Mouse (Mus musculus): ENCODE measurements around the gene Cacna1i.

The Cacna1i gene

GRCm38 (mm10) chr15:80327743-80328540 is 40.9 kb downstream of the Cacna1i start:
- DNase-seq (ENCODE audit: extremely low spot score, low spot score): no peak

DNA sequence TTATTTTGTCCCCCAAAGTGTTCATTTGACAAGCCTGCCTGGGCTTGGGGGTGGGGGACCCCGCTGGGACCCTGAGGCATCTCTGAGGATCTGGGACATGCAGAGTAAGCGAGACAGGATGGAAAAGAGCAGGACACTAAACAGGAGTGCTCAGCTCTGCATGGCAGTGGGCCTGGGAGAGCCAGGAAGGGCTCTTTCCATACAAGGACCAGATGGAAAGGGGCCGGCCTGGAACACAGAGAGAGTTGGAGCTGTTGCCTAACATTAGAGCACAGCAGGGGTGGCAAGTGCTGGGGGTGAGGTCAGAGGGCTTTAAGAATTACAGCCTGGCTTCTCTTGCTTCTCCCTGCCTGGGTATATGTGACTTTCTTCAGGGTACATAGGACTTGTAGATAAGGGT is 43.2 kb downstream of the Cacna1i start:
- DNase-seq (ENCODE audit: extremely low spot score, low spot score): no peak

GRCm38 (mm10) chr15:80334766-80335165 is 47.7 kb downstream of the Cacna1i start:
- DNase-seq (ENCODE audit: extremely low spot score, low spot score): no peak

- DNase-seq (ENCODE audit: extremely low spot score, low spot score): no peak
Measured at GRCm38 (mm10) chr15:80335196-80335595, 48.2 kb downstream of the Cacna1i start.

DNA sequence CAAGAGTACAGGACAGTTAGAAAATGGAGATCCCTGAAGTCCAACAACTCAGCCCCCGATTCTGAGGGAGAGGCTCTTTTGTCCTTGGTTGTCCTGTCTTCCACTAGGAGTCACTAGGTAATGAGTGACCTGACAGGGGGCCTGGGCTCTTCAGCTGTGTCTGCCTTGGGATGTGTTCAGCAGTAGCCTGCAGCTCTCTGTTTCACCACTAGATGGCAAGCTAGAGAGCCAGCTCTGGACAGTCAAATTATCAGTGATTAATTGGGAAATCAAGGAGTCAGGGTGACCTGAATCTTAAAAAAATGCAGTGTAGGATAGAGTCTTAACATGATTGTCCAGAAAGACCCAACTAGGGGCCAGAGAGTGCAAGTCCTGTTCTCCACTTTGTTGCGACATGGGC is 53.3 kb downstream of the Cacna1i start:
- DNase-seq (ENCODE audit: extremely low spot score, low spot score): peak; percentile 53

DNA sequence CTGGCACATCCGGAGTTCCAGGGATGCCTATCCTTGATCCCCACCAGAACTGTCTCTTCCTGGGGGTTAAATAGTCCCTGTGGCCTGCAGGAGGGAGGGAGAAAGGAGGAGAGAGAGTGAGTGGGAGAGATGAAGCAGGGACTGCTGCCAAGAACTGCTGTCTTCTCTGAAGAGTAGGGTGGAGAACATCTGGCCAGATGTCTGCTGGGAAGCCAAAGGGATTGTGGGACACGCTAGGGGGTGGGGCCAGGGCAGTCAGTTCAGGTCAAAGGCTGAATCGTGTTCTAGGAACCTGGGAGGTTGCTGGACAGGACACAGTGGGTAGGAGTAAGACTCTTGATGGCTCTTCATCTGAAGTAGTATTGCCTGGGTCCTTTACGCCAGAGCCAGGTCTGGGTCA is 55.4 kb downstream of the Cacna1i start:
- DNase-seq (ENCODE audit: extremely low spot score, low spot score): no peak

DNA sequence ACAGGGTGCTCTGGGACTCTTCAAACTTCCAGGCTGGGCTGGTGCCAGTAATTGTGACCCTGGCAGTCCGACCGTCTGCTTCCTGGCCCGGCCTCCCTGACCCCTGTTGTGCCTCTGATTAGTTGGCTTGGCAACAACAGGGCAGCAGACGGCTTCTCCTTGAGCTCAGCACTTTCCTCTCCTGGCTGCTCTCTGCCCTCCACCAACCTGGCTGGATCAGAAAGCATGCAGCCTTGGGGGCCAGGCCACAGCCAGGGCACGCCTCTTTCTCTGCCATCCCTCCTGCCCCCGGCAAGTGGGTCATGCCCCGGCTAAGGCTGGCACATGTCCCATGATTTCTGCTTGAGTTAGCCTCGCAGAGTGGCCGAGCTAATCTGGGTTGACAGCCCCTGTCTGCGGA is 56.0 kb downstream of the Cacna1i start:
- no peak for DNase-seq (ENCODE audit: extremely low spot score, low spot score)

- no peak for DNase-seq (ENCODE audit: extremely low spot score, low spot score)
Measured at GRCm38 (mm10) chr15:80343731-80344130, 56.7 kb downstream of the Cacna1i start.

DNA sequence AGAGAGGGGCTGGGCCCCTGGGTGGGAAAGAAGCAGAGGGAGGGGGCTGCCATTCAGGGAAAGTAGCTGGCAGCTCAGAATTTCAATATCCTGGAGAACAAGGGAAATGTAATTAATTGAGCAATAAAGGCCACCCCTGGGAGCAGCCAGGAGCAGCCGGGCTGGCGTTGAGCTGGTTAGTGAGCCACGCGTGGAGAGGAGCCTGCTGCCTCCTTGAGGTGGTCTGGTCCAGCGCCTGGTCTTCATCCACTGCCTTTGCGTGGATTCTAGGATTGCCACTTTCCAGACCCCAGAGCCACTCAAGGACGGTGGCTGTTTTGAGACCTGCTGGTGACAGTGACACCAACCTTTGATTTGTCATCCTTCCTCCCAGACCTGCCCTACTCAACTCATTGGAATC is 59.5 kb downstream of the Cacna1i start:
- DNase-seq (ENCODE audit: extremely low spot score, low spot score): no peak

DNA sequence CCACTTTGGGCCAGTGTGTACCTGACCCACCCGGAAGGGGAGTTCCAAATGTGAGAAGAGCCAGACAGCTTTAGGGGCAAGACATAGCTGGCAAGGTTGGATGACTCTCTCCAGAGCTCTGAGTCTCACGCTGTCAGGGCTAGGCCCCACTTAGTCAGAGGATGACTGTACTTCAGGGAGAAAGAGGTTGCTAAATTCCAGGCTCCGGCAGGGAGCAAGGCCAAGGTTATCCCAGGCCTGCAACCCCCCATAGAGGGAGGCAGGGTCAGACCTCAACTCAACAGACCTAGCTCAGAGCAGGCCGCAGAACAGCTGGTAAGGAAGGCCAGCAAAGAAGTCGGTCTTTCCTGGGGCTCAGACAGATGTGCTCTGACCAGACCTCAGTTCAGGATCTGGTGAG is 63.4 kb downstream of the Cacna1i start:
- DNase-seq (ENCODE audit: extremely low spot score, low spot score): no peak

- no peak for DNase-seq (ENCODE audit: extremely low spot score, low spot score)
Measured at GRCm38 (mm10) chr15:80358798-80359197, 71.8 kb downstream of the Cacna1i start.

- DNase-seq (ENCODE audit: extremely low spot score, low spot score): no peak
Measured at GRCm38 (mm10) chr15:80361780-80362508, 74.9 kb downstream of the Cacna1i start.

- DNase-seq (ENCODE audit: extremely low spot score, low spot score): no peak
Measured at GRCm38 (mm10) chr15:80362509-80363172, 75.6 kb downstream of the Cacna1i start.

DNA sequence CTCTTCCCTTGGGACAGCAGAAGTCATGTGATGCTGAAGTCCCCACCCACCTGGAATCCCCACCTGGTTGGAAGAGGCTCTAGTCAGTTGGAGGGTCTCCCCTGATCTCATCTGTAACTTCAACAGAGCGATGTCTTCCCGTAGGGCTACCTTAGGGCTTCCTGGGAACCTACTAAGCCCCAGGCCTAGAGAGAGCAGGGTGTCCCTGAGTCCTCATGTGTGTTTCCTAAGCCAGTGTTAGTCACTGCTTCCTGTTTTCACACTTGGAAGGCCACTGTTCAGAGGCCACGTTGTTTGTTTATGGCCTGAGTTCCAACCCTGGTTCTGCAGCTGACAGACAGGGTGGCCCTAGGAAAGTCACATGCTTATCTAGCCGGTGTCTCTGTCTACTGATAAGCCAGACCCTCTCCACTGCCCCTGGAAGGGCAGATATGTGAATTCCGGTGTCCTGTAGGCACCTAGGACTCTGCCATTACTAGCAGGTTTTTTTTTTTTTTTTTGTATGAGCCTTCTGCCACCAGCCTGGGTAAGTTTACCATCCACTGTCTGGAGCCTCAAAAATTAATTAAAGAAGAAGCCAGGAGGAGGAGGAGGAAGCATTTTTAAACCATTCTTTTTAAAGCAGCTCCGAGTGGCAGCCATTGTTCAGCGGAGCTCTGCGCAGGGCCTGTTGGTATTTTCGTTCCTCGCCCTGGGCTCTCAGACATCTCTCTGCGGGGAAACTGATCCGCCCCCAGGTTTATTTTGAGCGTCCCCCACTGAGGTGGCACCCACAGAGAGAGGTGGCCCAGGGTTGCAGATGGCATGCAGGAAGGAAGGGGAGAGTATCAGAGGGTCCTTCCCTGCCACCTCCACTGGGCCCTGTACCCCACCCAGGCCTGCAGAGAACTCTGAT is 77.0 kb downstream of the Cacna1i start:
- DNase-seq (ENCODE audit: extremely low spot score, low spot score): no peak

DNA sequence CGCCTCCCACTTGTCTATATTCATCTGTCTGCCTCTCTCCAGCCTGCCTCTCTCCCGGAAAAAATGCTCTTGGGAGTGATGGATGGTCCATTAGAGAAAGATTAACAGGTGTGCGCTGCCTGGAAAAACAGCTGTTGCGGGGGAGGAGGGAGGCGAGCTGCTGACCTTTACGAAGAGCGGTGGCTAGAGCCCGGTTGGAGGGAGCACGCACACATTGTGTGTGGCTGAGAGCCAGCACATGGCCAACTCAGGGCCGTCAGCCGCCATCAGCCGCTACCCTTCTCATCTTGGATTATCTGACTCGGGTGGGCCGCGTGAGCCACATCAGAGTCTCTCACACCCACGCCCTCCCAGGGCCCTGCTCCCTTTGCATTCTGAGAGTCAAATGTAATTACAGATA is 79.9 kb downstream of the Cacna1i start:
- DNase-seq (ENCODE audit: extremely low spot score, low spot score): peak; percentile 60

DNA sequence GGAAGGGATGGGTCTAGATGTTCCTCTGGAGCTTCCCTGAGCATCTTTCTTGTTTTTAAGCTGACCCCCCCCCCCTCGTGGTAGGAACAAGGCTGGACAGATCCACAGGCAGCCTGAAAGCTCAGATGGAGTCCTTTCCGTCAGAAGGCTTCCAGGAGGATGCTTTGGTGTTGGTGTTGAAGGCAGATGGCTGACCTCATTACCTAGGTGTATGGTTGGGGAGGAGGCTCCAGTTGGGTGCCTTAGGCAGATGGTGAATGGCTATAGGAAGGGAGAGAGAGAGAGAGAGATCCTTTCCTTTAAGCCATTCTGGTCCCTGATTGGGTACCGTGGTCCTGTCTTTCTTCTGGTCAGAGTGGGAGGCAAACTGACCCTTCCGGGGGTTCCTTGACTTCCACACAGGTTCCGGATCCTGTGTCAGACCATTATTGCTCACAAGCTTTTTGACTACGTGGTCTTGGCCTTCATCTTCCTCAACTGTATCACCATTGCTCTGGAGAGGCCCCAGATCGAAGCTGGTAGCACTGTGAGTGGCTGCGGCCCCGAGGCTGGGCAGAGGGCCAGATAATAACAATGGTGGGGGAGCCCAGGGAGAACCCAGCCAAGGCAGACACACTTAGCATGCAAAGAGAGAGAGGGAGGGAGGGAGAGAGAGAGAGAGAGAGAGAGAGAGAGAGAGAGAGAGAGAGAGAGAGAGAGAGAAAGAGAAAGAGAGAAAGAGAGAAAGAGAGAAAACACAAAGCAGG is 86.4 kb downstream of the Cacna1i start:
- DNase-seq (ENCODE audit: extremely low spot score, low spot score): no peak

DNA sequence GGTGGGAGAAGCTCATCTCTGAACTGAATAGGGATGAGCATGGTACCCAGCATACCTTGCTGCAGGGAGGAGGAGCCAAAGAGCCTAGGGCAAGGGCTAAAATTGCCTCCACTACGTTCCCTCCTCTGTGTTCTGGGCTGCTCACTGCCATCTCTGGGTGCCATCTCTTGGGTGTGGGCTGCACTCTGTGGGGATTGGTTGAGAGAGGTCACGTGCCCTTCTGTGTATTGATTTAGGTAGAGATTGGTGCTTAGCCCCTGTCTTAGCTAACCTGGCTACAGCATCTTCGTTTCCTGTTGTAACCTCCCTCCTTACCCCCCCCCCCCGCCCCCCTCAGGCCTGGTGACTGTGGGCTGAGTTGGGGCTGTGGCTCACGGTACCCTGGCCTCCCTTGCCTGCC is 87.8 kb downstream of the Cacna1i start:
- DNase-seq (ENCODE audit: extremely low spot score, low spot score): no peak

- DNase-seq (ENCODE audit: extremely low spot score, low spot score): no peak
Measured at GRCm38 (mm10) chr15:80387185-80387584, 100.1 kb downstream of the Cacna1i start.

DNA sequence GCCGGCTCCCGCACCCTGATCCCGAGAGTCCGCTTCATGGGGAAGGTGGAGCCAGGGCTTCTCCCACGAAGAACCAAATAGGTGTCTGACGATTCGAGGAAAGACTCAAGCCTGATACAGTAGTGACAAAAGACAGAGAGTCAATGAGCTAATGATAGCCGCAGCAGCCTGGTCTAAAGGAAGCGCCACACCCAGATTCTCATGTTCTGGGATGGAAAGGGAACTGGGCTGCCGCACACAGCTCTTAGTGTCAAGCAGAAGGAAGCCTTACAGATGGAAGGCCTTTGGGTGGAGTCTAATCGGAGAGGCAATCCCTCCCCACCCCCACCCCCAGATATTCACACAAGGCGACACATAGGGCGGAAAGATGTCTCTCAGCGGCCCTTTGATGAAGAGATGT is 104.8 kb downstream of the Cacna1i start:
- no peak for DNase-seq (ENCODE audit: extremely low spot score, low spot score)

DNA sequence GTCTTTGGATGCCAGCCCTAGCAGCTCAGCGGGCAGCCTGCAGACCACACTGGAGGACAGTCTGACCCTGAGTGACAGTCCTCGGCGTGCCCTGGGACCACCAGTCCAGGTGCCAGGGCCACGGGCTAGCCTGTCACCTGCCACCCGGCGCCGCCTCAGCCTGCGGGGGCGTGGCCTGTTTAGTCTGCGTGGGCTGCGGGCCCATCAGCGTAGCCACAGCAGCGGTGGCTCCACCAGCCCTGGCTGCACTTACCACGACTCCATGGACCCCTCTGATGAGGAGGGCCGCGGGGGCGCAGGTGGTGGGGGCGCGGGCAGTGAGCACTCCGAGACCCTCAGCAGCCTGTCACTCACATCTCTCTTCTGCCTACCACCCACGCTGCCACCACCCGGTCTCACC is 108.0 kb downstream of the Cacna1i start:
- no peak for DNase-seq (ENCODE audit: extremely low spot score, low spot score)

DNA sequence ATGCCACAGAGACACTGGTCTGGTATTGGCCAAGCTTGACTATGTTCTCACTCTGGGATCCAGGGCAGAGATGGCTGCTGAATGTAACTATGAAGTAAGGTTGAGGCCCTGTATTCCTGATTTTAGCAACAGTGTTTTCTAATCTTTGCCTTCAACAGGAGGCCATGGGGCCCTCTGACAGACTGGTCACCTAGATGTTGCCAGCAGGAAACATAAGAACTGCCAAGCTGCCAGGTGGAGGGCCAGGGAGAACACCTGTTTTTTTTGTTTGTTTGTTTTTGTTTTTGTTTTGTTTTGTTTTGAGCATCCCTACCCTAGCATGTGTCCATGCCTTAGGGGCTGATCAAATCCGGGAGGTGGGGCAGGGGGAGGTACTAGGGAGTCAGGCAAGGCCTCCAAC is 112.4 kb downstream of the Cacna1i start:
- DNase-seq (ENCODE audit: extremely low spot score, low spot score): no peak

Measured in neural tube, embryonic 10.5 days (tissue).